Mouse (Mus musculus) CH12.LX (cell line): Measurements from ENCODE around the gene Ankzf1. TPM values are rescaled to one million over a fixed set of nuclear protein-coding genes. Genes with fewer than 3 reads are reported as not detected.
A peak's percentile ranks its signal among the peaks of the same experiment; 100 is the strongest.

Experiments used
- DNase-seq: peaks from one replicate; pipeline ENCODE4 v3.0.0-alpha.2; 2013; ENCODE audit errors: extremely low read depth
- H3K27ac ChIP-seq: 2 replicates; pipeline ENCODE4 v1.5.1; 2012; ENCODE audit warnings: low read depth, mild to moderate bottlenecking, control low read depth, moderate library complexity; ENCODE audit not compliant: insufficient read depth
- H3K27me3 ChIP-seq: replicated peaks from 2 replicates; pipeline ENCODE3; 2012; ENCODE audit warnings: inconsistent platforms
- H3K36me3 ChIP-seq, 2 experiments: replicated peaks in 1 of 2; 2 replicates each; pipeline versions ENCODE3 to v1.6.1; 2012; ENCODE audit warnings: inconsistent platforms in 1 of 2, low read length in 1 of 2, mild to moderate bottlenecking in 1 of 2, mixed read lengths in 1 of 2, moderate library complexity in 1 of 2; ENCODE audit not compliant: control insufficient read depth in 1 of 2, insufficient read depth in 1 of 2
- H3K4me1 ChIP-seq, 2 experiments: 2 replicates each; pipeline ENCODE4 v1.6.1; 2012; ENCODE audit warnings: inconsistent platforms in 1 of 2, moderate library complexity in 1 of 2; ENCODE audit not compliant: insufficient read depth in 2 of 2, control insufficient read depth in 1 of 2
- H3K4me2 ChIP-seq: 2 replicates; pipeline ENCODE4 v1.6.1; 2012; ENCODE audit warnings: low read depth, mild to moderate bottlenecking, control low read depth; ENCODE audit not compliant: poor library complexity, insufficient read depth, severe bottlenecking
- H3K4me3 ChIP-seq, 3 experiments: fragments of 150-350 bp in 1 of 3; sonication (generic) in 1 of 3; replicated peaks in 1 of 3; 2 replicates each; pipeline versions ENCODE3 to v1.5.1; 2011 to 2012; ENCODE audit warnings: low read depth in 2 of 3, low read length in 2 of 3, mild to moderate bottlenecking in 2 of 3, moderate library complexity in 2 of 3, control low read depth in 1 of 3, improper control_type of control experiment in 1 of 3, inconsistent platforms in 1 of 3, mixed read lengths in 1 of 3; ENCODE audit not compliant: poor library complexity in 1 of 3
- H3K79me2 ChIP-seq: replicated peaks from 2 replicates; pipeline ENCODE4 v1.6.1; 2012; ENCODE audit warnings: mild to moderate bottlenecking, moderate library complexity; ENCODE audit not compliant: control insufficient read depth, poor library complexity, insufficient read depth, severe bottlenecking; ENCODE audit errors: extremely low read depth
- H3K9ac ChIP-seq: 2 replicates; pipeline ENCODE4 v1.6.1; 2012; ENCODE audit warnings: low read depth, mild to moderate bottlenecking, control low read depth, moderate library complexity; ENCODE audit not compliant: insufficient read depth
- H3K9me3 ChIP-seq: replicated peaks from 2 replicates; pipeline ENCODE3; 2012; ENCODE audit warnings: low read length, inconsistent platforms, mixed read lengths
- BHLHE40 ChIP-seq: IDR thresholded peaks from 2 replicates; pipeline ENCODE4 v1.6.1; 2011; ENCODE audit warnings: mild to moderate bottlenecking, low read depth, low read length, improper control_type of control experiment
- CHD1 ChIP-seq: IDR thresholded peaks from 2 replicates; pipeline ENCODE4 v1.6.1; 2012; ENCODE audit warnings: low read depth, low read length, improper control_type of control experiment, inconsistent platforms
- CHD2 ChIP-seq: IDR thresholded peaks from 2 replicates; pipeline ENCODE4 v1.6.1; 2011; ENCODE audit warnings: low read length, improper control_type of control experiment
- CTCF ChIP-seq, 2 experiments: IDR thresholded peaks in 1 of 2; conservative IDR thresholded peaks in 1 of 2; 2 replicates each; pipeline ENCODE4 v1.5.1; 2011 to 2012; ENCODE audit warnings: low read depth in 2 of 2, low read length in 2 of 2, improper control_type of control experiment in 1 of 2, inconsistent platforms in 1 of 2, mild to moderate bottlenecking in 1 of 2, moderate library complexity in 1 of 2
- EP300 ChIP-seq: IDR thresholded peaks from 2 replicates; pipeline ENCODE4 v1.6.1; 2011; ENCODE audit warnings: low read length, improper control_type of control experiment
- ETS1 ChIP-seq: conservative IDR thresholded peaks from 2 replicates; pipeline ENCODE4 v1.6.1; 2012; ENCODE audit warnings: low read depth, mild to moderate bottlenecking, inconsistent platforms, low read length, improper control_type of control experiment, moderate library complexity
- GABPA ChIP-seq: IDR thresholded peaks from 2 replicates; pipeline ENCODE4 v1.6.1; 2012; ENCODE audit warnings: low read depth, low read length, improper control_type of control experiment, inconsistent platforms; ENCODE audit not compliant: insufficient replicate concordance
- IRF4 ChIP-seq: IDR thresholded peaks from 2 replicates; pipeline ENCODE4 v1.6.1; 2014; ENCODE audit warnings: low read depth, mild to moderate bottlenecking, inconsistent platforms, low read length, improper control_type of control experiment
- JUN ChIP-seq: IDR thresholded peaks from 2 replicates; pipeline ENCODE4 v1.6.1; 2011; ENCODE audit warnings: low read depth, mild to moderate bottlenecking, low read length, improper control_type of control experiment, moderate library complexity; ENCODE audit not compliant: insufficient read depth
- KAT2A ChIP-seq: IDR thresholded peaks from 2 replicates; pipeline ENCODE4 v1.6.1; 2012; ENCODE audit warnings: low read length, improper control_type of control experiment, inconsistent platforms; ENCODE audit not compliant: insufficient replicate concordance
- MAFK ChIP-seq: IDR thresholded peaks from 2 replicates; pipeline ENCODE4 v1.6.1; 2011; ENCODE audit warnings: low read length, improper control_type of control experiment; ENCODE audit not compliant: insufficient replicate concordance
- MAX ChIP-seq: IDR thresholded peaks from 2 replicates; pipeline ENCODE4 v1.6.1; 2011; ENCODE audit warnings: low read length, improper control_type of control experiment
- MAZ ChIP-seq: IDR thresholded peaks from 2 replicates; pipeline ENCODE4 v1.6.1; 2012; ENCODE audit warnings: low read depth, mild to moderate bottlenecking, inconsistent platforms, low read length, improper control_type of control experiment, moderate library complexity
- MXI1 ChIP-seq: IDR thresholded peaks from 2 replicates; pipeline ENCODE4 v1.6.1; 2011; ENCODE audit warnings: mild to moderate bottlenecking, low read depth, low read length, improper control_type of control experiment
- MYC ChIP-seq: IDR thresholded peaks from 2 replicates; pipeline ENCODE4 v1.6.1; 2011; ENCODE audit warnings: low read depth, mild to moderate bottlenecking, improper control_type of control experiment, low read length
- NELFE ChIP-seq: IDR thresholded peaks from 2 replicates; pipeline ENCODE4 v1.6.1; 2011; ENCODE audit warnings: low read depth, low read length, improper control_type of control experiment
- NRF1 ChIP-seq: IDR thresholded peaks from 2 replicates; pipeline ENCODE4 v1.6.1; 2014; ENCODE audit warnings: low read depth, mild to moderate bottlenecking, inconsistent platforms, low read length, improper control_type of control experiment, moderate library complexity
- PAX5 ChIP-seq: IDR thresholded peaks from 2 replicates; pipeline ENCODE4 v1.6.1; 2012; ENCODE audit warnings: low read length, inconsistent platforms, mixed read lengths
- POLR2A ChIP-seq: IDR thresholded peaks from 2 replicates; pipeline ENCODE4 v1.6.1; 2011; ENCODE audit warnings: low read depth, mild to moderate bottlenecking, improper control_type of control experiment, low read length
- POLR2AphosphoS2 ChIP-seq: IDR thresholded peaks from 2 replicates; pipeline ENCODE4 v1.6.1; 2011; ENCODE audit warnings: low read depth, low read length, improper control_type of control experiment
- RAD21 ChIP-seq: IDR thresholded peaks from 2 replicates; pipeline ENCODE4 v1.6.1; 2011; ENCODE audit warnings: low read depth, mild to moderate bottlenecking, low read length, improper control_type of control experiment, moderate library complexity
- RCOR1 ChIP-seq: conservative IDR thresholded peaks from 2 replicates; pipeline ENCODE4 v1.6.1; 2012; ENCODE audit warnings: low read depth, mild to moderate bottlenecking, inconsistent platforms, low read length, improper control_type of control experiment
- SIN3A ChIP-seq: IDR thresholded peaks from 2 replicates; pipeline ENCODE4 v1.6.1; 2012; ENCODE audit warnings: low read length, improper control_type of control experiment, inconsistent platforms
- SMC3 ChIP-seq: IDR thresholded peaks from 2 replicates; pipeline ENCODE4 v1.6.1; 2011; ENCODE audit warnings: low read depth, low read length, improper control_type of control experiment
- TBP ChIP-seq: conservative IDR thresholded peaks from 2 replicates; pipeline ENCODE4 v1.6.1; 2011; ENCODE audit warnings: low read depth, low read length, improper control_type of control experiment
- TCF12 ChIP-seq: IDR thresholded peaks from 2 replicates; pipeline ENCODE4 v1.6.1; 2014; ENCODE audit warnings: low read depth, mild to moderate bottlenecking, inconsistent platforms, low read length, improper control_type of control experiment
- UBTF ChIP-seq: IDR thresholded peaks from 2 replicates; pipeline ENCODE4 v1.6.1; 2012; ENCODE audit warnings: low read depth, mild to moderate bottlenecking, inconsistent platforms, low read length, improper control_type of control experiment, moderate library complexity
- USF1 ChIP-seq: IDR thresholded peaks from 2 replicates; pipeline ENCODE4 v1.6.1; 2014; ENCODE audit warnings: low read depth, mild to moderate bottlenecking, inconsistent platforms, low read length, improper control_type of control experiment
- USF2 ChIP-seq: conservative IDR thresholded peaks from 2 replicates; pipeline ENCODE4 v1.6.1; 2011; ENCODE audit warnings: low read depth, low read length, improper control_type of control experiment
- ZC3H11A ChIP-seq: IDR thresholded peaks from 2 replicates; pipeline ENCODE4 v1.6.1; 2012; ENCODE audit warnings: low read depth, mild to moderate bottlenecking, inconsistent platforms, low read length, improper control_type of control experiment
- ZKSCAN1 ChIP-seq: IDR thresholded peaks from 2 replicates; pipeline ENCODE4 v1.6.1; 2012; ENCODE audit warnings: low read depth, inconsistent platforms, low read length, improper control_type of control experiment, borderline replicate concordance
- ZMIZ1 ChIP-seq: IDR thresholded peaks from 2 replicates; pipeline ENCODE4 v1.6.1; 2012; ENCODE audit warnings: low read depth, mild to moderate bottlenecking, inconsistent platforms, low read length, improper control_type of control experiment
- dilution Hi-C: fragments of 300-500 bp; cut with MboI; formaldehyde crosslinking; loops from 2 replicates; pipeline ENCODE4 v1.14.3; 2020; ENCODE audit warnings: low sequenced_read_pairs; ENCODE audit not compliant: extremely low pct_unique_long_range_greater_than_20kb, extremely low pct_ligation_motif_present
- in situ Hi-C: fragments of 300-500 bp; cut with MboI; formaldehyde crosslinking; loops from 3 replicates; pipeline ENCODE4 v1.14.3; 2019; ENCODE audit warnings: low sequenced_read_pairs, low pct_ligation_motif_present, low pct_unique_long_range_greater_than_20kb, mixed read lengths
- polyA plus RNA-seq: library from polyadenylated mRNA; unstranded; fragments of >175 nt; gene quantifications from 2 replicates; pipeline ENCODE4 v1.2.1, GENCODE M21; 2012; ENCODE audit warnings: low read depth; ENCODE audit not compliant: insufficient read length
- total RNA-seq, 2 experiments: library from RNA; depleted of rRNA; stranded (reverse); fragments of 300-350 nt in 1 of 2; fragments of >200 nt in 1 of 2; gene quantifications; 2 replicates each; pipeline ENCODE4 v1.2.3; 2012 to 2014

Gene Ankzf1
- total and polyA plus RNA-seq, 3 experiments, result 13.3 to 20.4 (median 19.6) TPM

DNA sequence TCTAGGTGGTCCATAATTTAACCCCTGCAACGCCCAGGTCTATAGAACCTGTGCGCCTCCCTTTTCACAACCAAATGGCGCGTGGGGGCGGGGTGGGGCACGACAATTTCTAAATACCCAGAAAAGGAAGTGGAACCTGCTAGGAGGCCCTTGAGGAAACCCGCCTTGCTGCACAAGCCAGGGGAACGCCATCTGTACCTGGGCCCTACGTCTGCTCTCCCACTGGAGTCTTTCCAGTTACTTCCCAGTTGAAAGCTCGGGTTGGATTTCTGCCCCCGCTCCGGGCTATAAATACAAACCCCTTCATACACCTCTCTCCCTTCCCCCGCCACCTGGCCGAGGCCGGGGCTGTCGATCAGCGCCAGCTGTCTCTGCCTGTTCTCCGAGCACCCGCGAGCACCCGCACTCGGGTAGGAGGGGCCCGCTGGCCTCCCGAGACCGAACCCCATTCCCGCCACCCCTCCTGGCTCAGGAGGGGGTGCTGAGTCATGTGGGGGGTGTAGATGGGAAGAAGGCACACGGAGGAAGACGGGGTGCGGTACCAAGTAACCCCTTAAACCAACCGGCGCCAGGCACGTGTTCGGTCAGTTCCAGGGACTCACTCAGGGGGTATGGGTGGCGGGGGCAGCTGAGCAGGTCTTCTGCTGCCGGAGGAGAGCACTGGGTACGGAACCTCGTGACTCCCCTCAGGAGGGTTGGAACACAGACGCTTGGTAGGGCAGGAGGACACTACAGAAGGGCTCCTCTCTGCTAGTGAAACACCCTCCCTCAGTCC, 26.5 kb downstream of the Ankzf1 start (continued):
- TF ChIP-seq CHD2, result peak; percentile 79
- TF ChIP-seq GABPA, result no peak
- peak; percentile 79 for TF ChIP-seq IRF4
- peak; percentile 54 for TF ChIP-seq EP300
- TF ChIP-seq ZKSCAN1, result no peak
- no peak for TF ChIP-seq USF2
- TF ChIP-seq BHLHE40, result peak; percentile 49; the same call in 1 of the 2 replicates
- no peak for TF ChIP-seq JUN

DNA sequence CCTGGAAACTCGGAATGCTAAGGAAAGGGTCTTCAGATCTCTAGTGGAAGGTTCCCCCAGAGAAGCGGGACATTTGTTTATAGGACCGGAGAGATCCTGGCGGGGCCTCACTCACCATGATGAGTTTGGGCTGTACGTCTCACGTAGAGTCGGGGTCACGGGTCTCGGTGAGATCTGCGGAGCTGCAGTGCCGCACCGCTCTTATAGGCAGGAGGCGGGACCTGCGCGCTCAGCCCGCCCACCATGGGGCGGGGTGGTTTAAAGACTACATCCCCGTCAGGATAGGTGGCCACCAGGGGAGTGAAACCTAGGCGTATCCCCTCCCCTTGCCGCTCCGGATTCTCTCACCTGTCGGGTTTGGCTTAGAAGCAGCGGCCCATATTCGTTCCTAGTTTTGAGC, 27.1 kb downstream of the Ankzf1 start:
- Histone ChIP-seq H3K4me3 (peak overlapping the region; percentile 74 to 94 (median 88)), H3K4me1 (peaks cover 27 to 65% of the 10 kb centered on the region in 2 experiments), H3K9me3 (peaks cover 2% of the 10 kb centered on the region), H3K4me2 (peak overlapping the region; percentile 48), H3K9ac (peak overlapping the region; percentile 88), H3K79me2 (peaks cover 35% of the 10 kb centered on the region), H3K36me3 (peaks cover 25 to 36% of the 10 kb centered on the region in 2 experiments), H3K27ac (peak overlapping the region; percentile 81; the same call in 1 of the 2 replicates), H3K27me3 (no peaks in the 10 kb centered on the region)
- dilution Hi-C loops, result no loop called here
- in situ Hi-C loops, result no loop called here
- peak; percentile 87 for DNase-seq
- TF ChIP-seq UBTF (0 out of 2 replicates have a peak, but pooled peaks have one; percentile 20), RCOR1 (peak; percentile 56; the same call in 1 of the 2 replicates), MYC (0 out of 2 replicates have a peak, but pooled peaks have one; percentile 45), ZC3H11A (no peak), MAZ (0 out of 2 replicates have a peak, but pooled peaks have one; percentile 38), CHD1 (no peak), SIN3A (0 out of 2 replicates have a peak, but pooled peaks have one; percentile 28), EP300 (no peak), KAT2A (no peak), MAX (0 out of 2 replicates have a peak, but pooled peaks have one; percentile 13), MXI1 (no peak), ZMIZ1 (peak; percentile 98), ETS1 (no peak), USF1 (no peak), TBP (peak; percentile 98), CTCF (conservative IDR thresholded peaks at IDR 0.05 in 1 of 2, IDR thresholded peaks at IDR 0.05 in 1 of 2; ENCODE audit: low read depth in 2 of 2, low read length in 2 of 2) (no peak), TCF12 (peak; percentile 93), POLR2A (peak; percentile 100), IRF4 (no peak; the same call in 1 of the 2 replicates), NELFE (peak; percentile 99), MAFK (no peak), USF2 (no peak), RAD21 (no peak), CHD2 (no peak; the same call in 1 of the 2 replicates), PAX5 (no peak), POLR2AphosphoS2 (peak; percentile 97), NRF1 (peak; percentile 50), SMC3 (no peak)
